Mouse (Mus musculus) heart, postnatal 4 days (tissue): ENCODE data around the gene Pdzk1ip1. TPM values are rescaled to one million over a fixed set of nuclear protein-coding genes. Genes with fewer than 3 reads are reported as not detected.

Experiments used
- DNase-seq: peaks from one replicate; pipeline ENCODE4 v3.0.0; 2021
- total RNA-seq, 2 experiments: library from RNA; stranded (reverse); gene quantifications; 2 replicates each; pipeline ENCODE4 v1.2.3; 2021

The Pdzk1ip1 gene
- total RNA-seq, 2 experiments from 2014 or later = 0.72 to 0.93 TPM

DNA sequence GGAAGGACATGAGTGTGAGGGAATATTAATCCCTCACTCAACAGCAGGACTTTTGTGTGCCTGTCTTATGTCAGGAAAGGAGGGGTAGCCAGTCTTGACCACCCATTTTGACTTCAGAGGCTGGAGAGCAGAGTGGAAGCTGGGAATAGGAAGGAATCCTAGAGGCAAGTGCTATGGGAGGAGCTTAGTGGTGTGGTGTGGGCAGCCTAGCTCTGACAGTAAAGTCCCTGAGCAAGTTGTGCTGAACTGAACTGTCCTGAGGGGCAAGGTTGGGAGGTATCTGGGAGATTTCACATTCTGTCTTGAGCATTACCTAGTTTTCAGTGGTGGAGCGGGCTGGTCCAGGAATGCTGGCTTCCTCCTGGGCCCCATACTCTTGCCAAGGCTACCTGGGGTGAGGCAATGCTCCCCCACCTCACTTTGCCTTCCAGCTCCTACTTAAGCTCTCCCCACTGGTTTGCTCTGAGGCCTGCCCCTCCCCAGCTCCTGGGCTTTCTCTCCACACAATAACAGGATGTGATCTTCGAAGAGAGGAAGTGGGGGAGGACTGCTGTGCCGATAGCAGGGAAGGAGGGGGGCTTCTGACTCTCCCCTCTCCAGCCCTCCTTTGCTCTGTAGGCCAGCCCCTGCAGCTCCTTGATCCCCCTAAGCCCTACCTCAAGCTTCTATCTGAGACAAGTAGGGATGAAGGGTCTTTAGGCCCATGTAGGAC, 13.1 kb upstream of the Pdzk1ip1 start:
- DNase-seq = peak; percentile 42

DNA sequence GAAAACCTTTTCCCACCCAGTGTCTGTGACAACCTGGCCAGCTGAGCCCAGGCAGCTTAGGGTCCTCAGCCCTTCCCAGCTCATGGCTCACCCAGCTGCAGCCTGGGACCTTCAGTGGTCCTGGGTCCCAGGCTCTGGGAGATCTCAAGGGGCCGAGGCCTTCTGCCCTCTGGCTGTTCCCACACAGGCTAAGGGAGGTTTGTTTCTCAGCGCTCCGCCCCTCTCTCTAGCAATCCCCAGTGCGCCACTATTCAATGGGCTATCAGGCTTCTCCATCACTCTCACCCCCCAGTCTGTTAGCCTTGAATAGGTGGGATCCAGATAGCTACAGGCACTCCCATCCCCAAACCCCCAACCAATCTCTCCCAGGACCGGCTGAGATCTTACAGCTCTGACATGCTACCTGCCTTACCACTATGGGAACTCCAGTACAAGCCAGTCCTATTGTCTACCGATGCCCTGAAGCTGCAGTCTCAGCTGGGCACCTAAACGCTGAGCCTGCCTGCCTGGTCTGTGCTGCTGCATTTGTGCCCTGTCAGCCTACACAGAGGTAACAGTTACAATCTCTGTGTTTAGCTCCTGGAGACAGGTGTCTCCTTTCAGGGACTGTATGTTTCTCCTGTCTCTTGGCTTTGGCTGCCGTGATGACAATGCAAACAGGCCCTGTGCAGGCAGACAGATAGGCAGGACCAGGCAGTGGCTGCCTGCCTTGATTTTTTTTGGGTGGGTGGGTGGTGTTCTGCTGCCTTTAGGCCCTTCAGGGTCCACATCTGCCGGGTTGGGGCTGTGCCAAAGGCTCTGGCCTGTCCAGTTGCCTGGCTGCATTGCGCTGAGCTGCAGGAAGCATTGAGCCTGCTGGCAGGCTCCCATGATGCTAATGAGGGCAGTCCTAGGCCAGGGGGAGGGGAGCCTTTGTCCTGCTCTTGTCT, 9.4 kb upstream of the Pdzk1ip1 start:
- DNase-seq = peak; percentile 69

DNA sequence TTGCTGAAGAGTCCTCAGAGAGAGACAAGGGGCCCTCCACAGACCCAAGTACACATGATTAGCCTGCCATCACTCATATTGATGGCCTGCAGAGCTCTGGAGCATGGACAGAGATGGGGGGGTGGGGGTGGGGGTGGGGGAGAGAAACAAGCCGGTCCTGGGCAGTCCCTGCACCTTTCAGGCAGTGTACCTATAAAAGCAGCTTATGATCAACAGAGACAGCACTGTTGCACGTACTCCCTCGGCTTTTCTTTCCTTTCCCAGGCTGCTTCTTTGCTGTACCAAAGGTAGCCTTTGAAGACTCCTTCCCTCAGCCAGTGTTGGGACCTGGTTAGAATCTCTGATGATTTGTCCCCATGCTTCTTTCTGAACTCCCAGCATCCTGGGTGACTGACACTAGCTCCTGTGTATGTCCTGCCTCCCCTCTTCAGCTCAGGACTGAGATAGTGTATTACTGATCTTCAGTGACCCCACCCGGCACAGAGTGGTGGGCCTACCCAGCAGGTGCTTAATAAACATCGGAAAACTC, 8.6 kb upstream of the Pdzk1ip1 start:
- DNase-seq = no peak

DNA sequence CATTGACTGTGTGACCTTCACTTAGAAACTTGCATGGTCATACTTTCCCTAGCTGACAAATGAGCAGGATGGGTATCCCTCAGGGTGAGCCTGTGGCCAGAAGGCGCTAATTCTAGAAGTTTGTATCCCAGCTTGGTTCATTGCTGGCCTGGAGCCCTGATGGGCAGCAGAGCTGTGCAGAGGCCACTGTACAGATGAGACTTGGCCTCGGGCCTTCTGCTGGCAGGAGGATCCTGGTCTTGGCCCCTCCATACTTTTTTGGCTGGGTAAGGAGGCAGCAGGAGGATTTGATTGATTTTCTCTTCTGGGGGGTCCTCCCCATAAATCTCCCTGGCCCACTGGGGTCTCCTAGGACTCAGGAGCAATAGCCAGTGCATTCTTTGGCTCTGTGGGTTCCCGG, 5.5 kb upstream of the Pdzk1ip1 start:
- no peak for DNase-seq

DNA sequence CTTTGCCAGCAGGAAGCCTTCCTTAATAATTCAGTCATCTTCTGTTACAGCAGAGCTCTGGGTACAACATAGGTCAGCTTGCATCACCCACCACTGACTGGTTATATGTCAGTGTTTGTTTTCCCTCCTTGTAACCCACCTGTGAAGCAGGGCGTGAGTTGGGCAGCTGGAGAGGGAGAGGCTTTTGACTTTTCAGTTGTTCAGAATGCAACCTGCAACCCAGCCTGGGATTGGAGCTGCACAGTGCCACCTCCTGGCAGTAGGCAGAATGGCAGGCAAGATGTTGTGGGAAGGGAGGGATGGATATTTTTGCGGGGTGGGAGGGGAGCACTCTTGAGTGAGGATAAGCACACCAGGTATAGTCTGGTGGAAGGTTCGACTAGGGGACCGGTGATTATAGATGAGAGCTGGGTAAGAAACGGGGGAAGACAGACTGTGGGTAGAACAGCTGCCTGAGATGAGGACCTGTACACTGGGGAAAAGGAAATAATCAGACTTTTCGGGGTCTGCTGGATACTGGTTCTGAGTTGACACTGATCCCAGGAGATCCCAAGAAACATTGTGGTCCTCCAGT, 2.9 kb upstream of the Pdzk1ip1 start:
- peak; percentile 75 for DNase-seq

DNA sequence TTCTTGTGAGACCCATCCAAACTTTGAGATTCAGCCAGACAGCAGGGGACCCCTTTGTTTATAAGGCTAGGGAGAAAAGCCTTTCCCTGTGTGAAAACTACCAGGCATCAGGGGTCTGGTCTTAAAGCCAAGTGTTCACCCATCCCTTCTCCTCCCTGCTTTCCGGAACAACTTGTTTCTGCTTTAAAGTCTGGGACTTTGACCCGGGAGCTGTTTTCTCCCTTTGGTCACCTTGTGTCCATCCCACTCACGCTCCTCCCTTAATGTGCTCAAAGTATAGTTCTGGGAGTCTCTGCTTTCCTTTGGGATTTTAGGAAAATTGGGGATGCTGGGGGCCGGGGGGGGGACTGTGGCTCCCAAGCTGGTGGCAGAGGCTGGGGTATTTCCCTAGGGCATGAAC, 2.3 kb upstream of the Pdzk1ip1 start:
- DNase-seq = no peak

DNA sequence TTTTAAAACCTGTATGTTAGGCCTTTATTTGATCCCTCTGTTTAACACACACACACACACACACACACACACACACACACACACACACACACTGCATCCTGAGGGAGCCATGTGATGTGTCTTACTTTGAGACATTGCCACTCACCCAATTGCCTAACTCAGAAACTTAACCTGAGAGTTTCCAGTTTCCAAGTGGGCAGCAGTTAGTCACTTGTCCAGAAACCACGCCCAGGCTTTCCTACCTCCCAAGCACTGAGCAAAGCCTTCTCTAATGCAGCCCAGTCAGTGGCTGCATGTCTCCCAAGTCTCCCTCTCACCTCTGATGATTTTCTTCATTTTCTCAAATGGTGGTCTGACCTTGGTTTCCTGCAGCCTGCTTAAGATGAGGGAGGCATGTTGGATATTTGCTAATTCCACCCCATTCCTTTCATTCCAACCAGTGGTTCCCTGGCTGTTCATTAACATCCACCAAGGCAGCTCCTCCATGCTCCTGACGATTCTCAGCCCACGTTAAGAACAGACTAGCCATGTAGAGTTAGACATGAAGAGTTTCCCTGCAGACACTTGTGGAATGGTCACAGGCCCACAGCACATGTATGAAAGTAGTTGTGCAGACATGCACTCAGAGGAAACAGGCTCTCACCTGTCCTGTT, 1.6 kb upstream of the Pdzk1ip1 start:
- DNase-seq = no peak

DNA sequence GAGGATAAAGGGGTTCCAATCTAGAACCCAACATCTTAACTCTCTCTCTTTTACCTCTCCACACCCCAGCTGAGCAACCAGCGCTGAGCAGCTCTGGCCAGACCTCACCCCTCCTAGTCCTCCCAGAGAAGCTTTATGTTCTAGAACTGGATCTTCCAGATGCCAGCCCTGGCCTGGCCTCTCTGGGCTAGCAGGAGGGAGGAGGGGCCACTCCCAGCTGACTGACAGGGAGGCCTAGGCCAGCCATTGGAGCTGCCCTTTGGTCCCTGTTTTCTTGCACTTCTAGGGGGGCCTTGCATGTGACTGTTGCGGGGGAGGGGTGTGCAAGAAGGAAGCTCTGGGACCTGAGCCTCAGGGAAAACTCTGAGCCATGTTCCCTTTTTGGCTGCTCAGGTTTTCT, 2.1 kb downstream of the Pdzk1ip1 start:
- DNase-seq = no peak

DNA sequence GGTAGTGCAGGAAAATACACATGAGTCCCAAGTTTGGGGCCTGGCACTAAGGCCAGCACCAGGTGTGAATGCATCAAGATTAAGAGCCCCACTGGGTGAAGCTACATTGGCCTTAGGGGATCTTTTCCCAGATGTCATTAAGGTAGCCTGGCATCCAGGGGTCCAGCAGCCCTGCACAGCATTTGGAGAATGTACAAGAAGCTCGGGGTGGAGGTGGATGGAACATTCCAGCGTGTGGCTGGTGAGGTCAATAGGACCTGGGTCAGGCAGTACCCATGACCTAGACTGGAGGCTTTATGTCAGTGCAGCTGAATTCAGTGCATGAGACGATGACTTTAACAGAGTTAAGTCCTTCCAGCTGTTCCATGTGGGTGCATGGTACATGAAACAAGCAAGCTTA, 3.3 kb downstream of the Pdzk1ip1 start:
- no peak for DNase-seq

DNA sequence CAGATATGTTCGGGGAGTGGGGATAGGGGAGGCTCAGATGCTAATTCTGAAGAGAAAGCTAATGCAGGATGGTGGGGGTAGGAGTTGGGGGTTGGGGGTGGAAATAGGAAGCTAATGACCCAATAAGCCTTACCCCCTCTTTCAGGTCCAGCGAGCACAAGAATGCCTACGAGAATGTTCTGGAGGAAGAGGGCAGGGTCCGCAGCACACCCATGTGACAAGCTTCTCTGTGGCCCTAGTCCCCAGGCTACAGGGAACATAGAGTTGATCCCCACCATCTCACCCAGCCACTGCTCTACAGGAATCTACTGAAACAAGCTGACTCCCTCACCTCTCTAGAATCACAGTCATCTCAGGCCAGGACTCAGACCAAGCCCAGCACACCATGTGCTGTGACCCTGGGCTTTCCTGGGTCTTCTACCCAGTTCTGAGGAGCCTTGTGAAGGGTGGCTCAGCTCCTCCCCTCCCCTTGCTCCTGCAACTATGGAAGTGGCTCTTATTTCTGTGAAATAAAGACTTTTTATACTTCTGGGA, 4.9 kb downstream of the Pdzk1ip1 start:
- no peak for DNase-seq

DNA sequence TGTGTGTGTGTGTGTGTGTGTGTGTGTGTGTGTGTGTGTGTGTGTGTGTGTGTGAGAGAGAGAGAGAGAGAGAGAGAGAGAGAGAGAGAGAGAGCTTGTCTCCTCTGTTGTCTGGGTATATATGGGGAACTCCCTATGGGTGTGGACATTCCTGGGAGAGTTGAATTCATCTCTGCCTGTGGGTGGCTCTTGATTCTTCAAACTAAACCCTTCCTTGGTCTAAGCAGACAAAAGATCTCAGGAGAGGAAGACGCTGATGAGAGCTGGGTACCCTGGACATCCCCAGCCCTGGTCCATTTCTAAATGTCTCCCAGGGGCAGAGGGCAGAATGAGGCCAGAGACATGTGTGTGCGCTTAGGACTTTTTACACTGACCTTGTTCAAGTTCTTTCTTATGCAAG, 5.5 kb downstream of the Pdzk1ip1 start:
- DNase-seq = no peak

DNA sequence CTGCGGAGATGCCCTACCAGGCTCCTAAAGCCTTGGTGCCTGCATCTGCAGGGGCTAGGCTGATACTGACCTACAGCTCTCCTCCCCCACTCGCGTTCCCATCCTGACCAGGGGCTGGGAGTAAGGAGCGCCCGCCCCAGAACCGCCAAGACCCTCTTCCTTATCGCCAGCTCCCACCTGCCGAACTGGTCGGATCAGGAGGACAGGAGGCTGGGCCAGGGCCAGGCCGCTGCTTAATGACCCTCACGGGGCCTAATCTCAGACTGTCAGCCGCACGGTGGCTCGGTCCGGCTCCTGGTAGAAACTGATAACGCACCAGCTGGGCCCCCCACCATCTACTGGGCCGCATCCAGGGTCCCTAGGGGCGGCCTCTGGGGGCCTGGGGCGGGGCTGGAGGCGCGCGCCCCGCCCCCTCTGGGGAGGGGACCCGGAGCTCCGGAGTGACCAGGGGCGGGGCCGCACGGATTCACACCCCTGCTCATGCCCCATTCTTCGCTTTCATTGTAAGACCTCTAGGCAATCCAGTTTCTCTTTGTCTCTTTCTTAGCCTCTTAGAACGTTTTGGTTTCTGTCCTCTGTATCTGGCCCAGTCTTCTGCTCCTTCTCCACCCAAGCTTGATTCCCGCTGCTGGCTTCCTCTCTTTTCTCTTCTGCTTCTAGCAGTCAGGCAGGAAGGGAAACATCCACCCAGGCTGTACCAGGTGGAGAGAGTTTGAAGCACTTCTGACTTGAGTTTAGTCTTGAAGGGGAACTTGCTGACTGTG, 7.3 kb downstream of the Pdzk1ip1 start:
- DNase-seq = peak; percentile 29

DNA sequence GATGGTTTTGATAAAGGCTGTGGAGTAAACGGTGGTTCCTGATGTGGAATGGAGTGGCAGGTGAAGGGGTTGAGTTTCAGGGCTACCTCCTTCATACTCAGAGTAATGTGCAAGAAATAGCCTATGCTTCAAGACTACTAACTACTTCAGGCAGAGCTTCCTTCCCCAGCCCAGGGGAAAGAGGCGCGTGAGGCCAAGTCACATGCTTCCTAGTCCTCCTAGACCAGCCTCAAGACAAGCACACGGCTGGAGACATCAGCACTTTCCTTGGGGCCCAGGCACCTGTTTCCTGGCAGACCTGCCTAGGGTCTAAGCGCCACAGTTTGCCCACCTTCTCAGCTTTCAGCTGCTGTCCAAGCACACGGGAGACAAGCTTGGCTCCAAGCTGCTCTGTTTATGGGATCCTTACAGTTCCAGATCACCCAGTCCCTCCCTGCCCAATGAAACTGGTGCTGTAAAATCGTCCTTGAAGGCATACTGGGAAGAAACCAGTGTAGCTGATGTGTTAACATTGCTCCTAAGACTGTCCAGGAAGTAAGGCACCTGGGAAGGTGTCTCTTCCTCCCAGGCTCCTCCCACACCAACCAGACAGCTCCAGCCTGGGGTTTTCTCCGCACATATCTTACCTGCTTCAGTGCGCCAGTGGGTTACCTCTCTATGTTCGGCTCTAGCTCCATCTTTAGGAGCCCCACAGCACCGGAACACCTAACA, 8.1 kb downstream of the Pdzk1ip1 start:
- no peak for DNase-seq

DNA sequence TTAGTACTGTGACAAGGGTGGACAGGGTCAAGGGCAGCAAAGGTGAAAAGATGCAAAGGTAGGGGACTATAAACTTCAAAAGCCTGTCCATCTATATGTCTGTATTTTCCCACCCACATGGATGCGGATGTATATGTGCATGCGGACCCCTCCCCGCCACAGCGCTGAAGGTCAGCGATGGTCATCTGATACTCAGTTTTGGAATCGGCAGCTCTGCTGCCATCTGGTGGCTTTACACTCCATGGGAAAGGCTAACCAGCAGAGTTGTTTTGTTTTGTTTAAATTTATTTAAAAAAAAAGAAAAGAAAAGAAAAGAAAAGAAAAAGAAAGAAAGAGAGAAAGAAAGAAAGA, 8.6 kb downstream of the Pdzk1ip1 start:
- DNase-seq = peak; percentile 27

DNA sequence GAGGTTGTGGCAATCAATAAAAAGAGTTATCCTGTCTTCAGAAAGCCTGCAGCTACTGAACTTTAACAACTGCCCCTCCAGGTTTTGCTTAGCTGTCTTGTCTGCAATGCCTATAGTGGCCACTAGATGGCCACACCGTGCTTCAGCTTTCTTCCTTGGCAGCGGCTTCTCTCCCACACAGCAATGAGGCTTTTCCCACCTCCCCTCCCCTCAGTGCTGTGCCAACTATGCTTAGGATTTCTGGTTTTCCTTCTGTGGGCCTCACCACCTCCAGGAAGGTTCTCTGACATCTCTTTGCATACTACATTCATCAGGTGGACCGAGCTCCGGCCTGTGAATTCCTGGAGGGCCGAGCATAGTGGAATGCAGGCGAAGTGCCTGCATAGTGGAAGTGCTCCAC, 13.2 kb downstream of the Pdzk1ip1 start:
- DNase-seq = peak; percentile 73

DNA sequence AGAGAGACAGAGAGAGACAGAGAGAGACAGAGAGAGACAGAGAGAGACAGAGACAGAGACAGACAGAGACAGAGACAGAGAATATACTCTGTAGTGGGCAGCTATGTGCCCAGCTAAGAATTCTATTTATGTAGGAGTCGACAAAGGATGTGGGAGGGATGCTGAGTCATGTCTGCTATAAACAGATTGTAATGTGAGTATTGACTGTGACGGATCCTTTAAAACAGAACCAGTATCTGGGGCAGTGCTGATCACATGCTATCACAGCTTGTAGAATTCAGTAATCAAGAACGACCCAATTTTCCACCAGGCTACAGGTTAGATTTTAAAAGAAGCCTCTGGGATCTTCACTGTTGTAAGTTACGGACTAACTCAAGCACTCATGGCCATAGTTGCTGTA, 15.0 kb downstream of the Pdzk1ip1 start:
- DNase-seq = no peak

DNA sequence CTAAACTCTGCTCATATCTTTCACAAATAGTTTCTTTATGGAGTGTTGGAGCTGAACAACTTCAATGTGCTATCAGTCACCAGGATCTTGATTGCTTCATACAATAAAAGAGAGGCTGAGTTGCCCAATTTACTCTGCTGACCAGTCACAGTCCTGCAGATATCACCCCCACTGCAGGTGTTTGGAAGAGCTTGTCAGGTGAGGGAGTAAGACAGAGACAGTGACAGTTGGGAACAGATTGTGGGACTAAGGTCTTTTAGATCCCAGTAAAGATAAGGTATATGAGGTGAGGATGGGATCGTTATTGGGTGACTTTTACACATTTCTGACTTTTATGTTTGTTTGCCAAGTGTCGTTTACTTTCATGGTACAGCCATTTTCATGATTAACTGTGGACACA, 22.7 kb downstream of the Pdzk1ip1 start:
- DNase-seq = no peak

DNA sequence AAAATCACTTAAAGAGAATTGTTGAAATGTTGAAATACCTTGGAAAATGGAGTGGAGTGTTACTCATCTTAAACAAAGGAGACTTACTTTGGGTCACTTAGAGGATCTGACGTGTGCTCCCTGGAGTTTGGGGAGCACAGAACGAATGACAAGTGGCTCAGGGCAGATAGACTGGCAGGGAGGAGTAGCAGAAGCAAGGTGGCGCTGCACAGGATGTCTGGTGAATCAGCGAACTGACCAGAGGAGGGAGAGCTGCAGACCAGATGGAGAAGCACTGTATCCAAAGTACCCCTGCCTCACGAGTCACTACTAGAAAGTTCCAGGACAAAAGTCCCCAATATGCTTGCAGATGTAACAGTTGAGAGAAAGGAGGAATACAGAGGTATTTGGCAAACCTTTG, 24.8 kb downstream of the Pdzk1ip1 start:
- DNase-seq = no peak

DNA sequence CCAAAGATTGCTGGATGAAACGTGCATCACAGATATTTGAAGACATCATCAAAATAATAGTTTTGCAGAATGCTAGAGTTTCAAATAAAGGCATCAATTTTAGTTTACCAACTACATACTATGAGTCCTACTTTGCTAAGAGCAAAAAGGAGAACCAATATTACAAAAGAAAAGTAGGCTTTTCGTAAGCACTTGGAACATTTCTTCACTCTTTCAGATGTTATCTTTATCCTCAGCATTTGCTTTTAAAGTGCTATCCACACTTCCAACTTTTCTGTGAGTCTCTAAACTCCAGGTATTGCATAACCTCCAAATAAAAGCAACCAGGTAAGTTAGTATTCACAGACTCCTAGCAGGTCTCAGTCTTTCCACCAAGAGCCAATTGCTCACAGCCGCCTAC, 31.1 kb downstream of the Pdzk1ip1 start:
- DNase-seq = no peak

DNA sequence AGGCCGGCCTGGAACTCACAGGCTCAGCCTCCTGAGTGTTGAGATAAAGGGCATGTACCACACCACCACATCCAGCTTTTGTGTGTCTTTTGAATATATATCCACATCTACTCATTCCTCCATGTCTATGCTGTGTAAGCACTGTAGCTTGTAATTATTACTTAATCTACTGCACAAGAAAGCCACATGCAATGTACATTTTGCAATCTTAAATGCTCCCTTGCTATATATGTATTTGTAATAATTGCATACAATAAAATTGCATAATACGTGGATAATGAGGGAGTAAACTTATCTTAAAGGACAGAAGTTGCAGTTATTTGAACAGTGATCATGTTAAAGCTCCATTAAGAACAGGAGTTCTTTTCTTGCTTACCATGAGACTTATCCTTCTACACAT, 32.7 kb downstream of the Pdzk1ip1 start:
- no peak for DNase-seq

DNA sequence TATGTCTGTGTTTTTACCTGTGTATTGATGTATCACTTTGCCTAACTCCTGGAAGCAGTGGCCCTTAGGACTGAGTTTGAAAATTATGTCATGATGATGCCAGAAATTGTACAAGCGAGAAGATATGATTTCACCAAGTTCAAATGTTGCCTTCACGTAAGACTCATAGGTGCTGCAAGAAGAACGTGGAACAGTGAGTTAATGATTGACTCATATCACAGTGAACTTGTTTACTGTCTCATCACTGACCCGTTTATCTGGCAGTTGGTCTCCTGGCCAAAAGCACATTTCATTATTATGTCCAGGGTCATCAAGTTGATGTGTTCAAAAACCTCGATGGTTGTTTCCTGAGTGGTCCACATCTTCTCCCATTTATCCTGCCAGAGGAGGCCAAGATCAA, 33.1 kb downstream of the Pdzk1ip1 start:
- no peak for DNase-seq
